Mouse (Mus musculus): ENCODE results near the gene Hpdl. TPM values are rescaled to one million over a fixed set of nuclear protein-coding genes. Genes with fewer than 3 reads are reported as not detected.
A peak's percentile ranks its signal among the peaks of the same experiment; 100 is the strongest.
"Not testable (repeated sequence)": the region's sequence is repeated elsewhere in the genome, so short reads cannot be mapped to it uniquely, and the experiment has no call there.

The Hpdl gene
- polyA plus RNA-seq, 1 experiment from 2014 or later, result 0.99 TPM

- Histone ChIP-seq H3K9me3 (ENCODE audit: control insufficient read depth) (no peaks in the 10 kb centered on the region), H3K4me3 (ENCODE audit: low read depth, low read length) (no peak overlapping the region), H3K27me3 (replicated peaks; ENCODE audit: control insufficient read depth, insufficient read depth, low read length) (no peaks in the 10 kb centered on the region), H3K36me3 (ENCODE audit: control insufficient read depth, insufficient read depth) (no peaks in the 10 kb centered on the region), H3K4me1 (replicated peaks; ENCODE audit: control insufficient read depth, insufficient read depth, low read length) (no peaks in the 10 kb centered on the region), H3K4me2 (replicated peaks; ENCODE audit: low read depth) (no peak overlapping the region), H3K27ac (ENCODE audit: low read depth, low read length) (no peak overlapping the region), H3K9ac (ENCODE audit: low read depth, low read length) (no peak overlapping the region)
- ATAC-seq, result no peak
- 0 out of 2 replicates have a peak, but pooled peaks have one; percentile 22 for TF ChIP-seq CTCF (IDR thresholded peaks at IDR 0.05; ENCODE audit: low read depth)
- 95% methylated on average over 3 of the region's 3 CpGs for WGBS
Observed at GRCm38 (mm10) chr4:116844324-116844723, 22.8 kb upstream of the Hpdl start.

- Histone ChIP-seq H3K4me2 (replicated peaks; ENCODE audit: low read depth) (no peak overlapping the region), H3K4me1 (replicated peaks; ENCODE audit: control insufficient read depth, insufficient read depth, low read length) (no peaks in the 10 kb centered on the region; the same call in 1 of the 2 replicates), H3K36me3 (ENCODE audit: control insufficient read depth, insufficient read depth) (no peaks in the 10 kb centered on the region), H3K27ac (ENCODE audit: low read depth, low read length) (no peak overlapping the region), H3K9me3 (ENCODE audit: control insufficient read depth) (no peaks in the 10 kb centered on the region), H3K4me3 (ENCODE audit: low read depth, low read length) (no peak overlapping the region), H3K9ac (ENCODE audit: low read depth, low read length) (no peak overlapping the region), H3K27me3 (replicated peaks; ENCODE audit: control insufficient read depth, insufficient read depth, low read length) (no peaks in the 10 kb centered on the region)
- no peak for ATAC-seq
- TF ChIP-seq CTCF (IDR thresholded peaks at IDR 0.05; ENCODE audit: low read depth), result no peak
- 83% methylated on average over 6 of the region's 6 CpGs for WGBS
Observed at GRCm38 (mm10) chr4:116840841-116841240, 19.3 kb upstream of the Hpdl start.

- 24% methylated on average over 20 of the region's 29 CpGs for WGBS
- not testable (repeated sequence) for H3K27me3 ChIP-seq (replicated peaks; ENCODE audit: control insufficient read depth, insufficient read depth, low read length); H3K27ac ChIP-seq (ENCODE audit: low read depth, low read length); H3K36me3 ChIP-seq (ENCODE audit: control insufficient read depth, insufficient read depth); H3K4me1 ChIP-seq (replicated peaks; ENCODE audit: control insufficient read depth, insufficient read depth, low read length); H3K9ac ChIP-seq (ENCODE audit: low read depth, low read length); H3K9me3 ChIP-seq (ENCODE audit: control insufficient read depth); ATAC-seq; H3K4me3 ChIP-seq (ENCODE audit: low read depth, low read length)
- peak overlapping the region; percentile 40; the same call in 1 of the 2 replicates for H3K4me2 ChIP-seq (replicated peaks; ENCODE audit: low read depth)
Observed at GRCm38 (mm10) chr4:116840096-116840495, 18.6 kb upstream of the Hpdl start.

GRCm38 (mm10) chr4:116838999-116839398 lies 17.5 kb upstream of the Hpdl start:
- no peak overlapping the region for H3K4me3 ChIP-seq (ENCODE audit: low read depth, low read length)
- no peak for TF ChIP-seq CTCF (IDR thresholded peaks at IDR 0.05; ENCODE audit: low read depth)
- no peaks in the 10 kb centered on the region for H3K27me3 ChIP-seq (replicated peaks; ENCODE audit: control insufficient read depth, insufficient read depth, low read length)
- no peaks in the 10 kb centered on the region for H3K9me3 ChIP-seq (ENCODE audit: control insufficient read depth)
- H3K9ac ChIP-seq (ENCODE audit: low read depth, low read length), result no peak overlapping the region
- no peak overlapping the region for H3K27ac ChIP-seq (ENCODE audit: low read depth, low read length)
- 17% methylated on average over 2 of the region's 2 CpGs for WGBS
- H3K4me1 ChIP-seq (replicated peaks; ENCODE audit: control insufficient read depth, insufficient read depth, low read length), result no peaks in the 10 kb centered on the region; the same call in 1 of the 2 replicates
- no peaks in the 10 kb centered on the region for H3K36me3 ChIP-seq (ENCODE audit: control insufficient read depth, insufficient read depth)
- ATAC-seq, result peak; percentile 56
- no peak overlapping the region for H3K4me2 ChIP-seq (replicated peaks; ENCODE audit: low read depth)

GRCm38 (mm10) chr4:116830070-116830368 lies 8.5 kb upstream of the Hpdl start:
- Histone ChIP-seq H3K4me2 (replicated peaks; ENCODE audit: low read depth) (no peak overlapping the region), H3K36me3 (ENCODE audit: control insufficient read depth, insufficient read depth) (no peaks in the 10 kb centered on the region), H3K27me3 (replicated peaks; ENCODE audit: control insufficient read depth, insufficient read depth, low read length) (no peaks in the 10 kb centered on the region), H3K4me3 (ENCODE audit: low read depth, low read length) (no peak overlapping the region), H3K4me1 (replicated peaks; ENCODE audit: control insufficient read depth, insufficient read depth, low read length) (no peaks in the 10 kb centered on the region), H3K9ac (ENCODE audit: low read depth, low read length) (no peak overlapping the region), H3K9me3 (ENCODE audit: control insufficient read depth) (no peaks in the 10 kb centered on the region), H3K27ac (ENCODE audit: low read depth, low read length) (no peak overlapping the region)
- WGBS, result 37% methylated on average over 6 of the region's 6 CpGs
- ATAC-seq, result no peak
- no peak for TF ChIP-seq CTCF (IDR thresholded peaks at IDR 0.05; ENCODE audit: low read depth)

- ATAC-seq, result no peak
- H3K9ac ChIP-seq (ENCODE audit: low read depth, low read length), result no peak overlapping the region
- no peaks in the 10 kb centered on the region for H3K9me3 ChIP-seq (ENCODE audit: control insufficient read depth)
- H3K36me3 ChIP-seq (ENCODE audit: control insufficient read depth, insufficient read depth), result no peaks in the 10 kb centered on the region
- no peak overlapping the region for H3K27ac ChIP-seq (ENCODE audit: low read depth, low read length)
- H3K4me2 ChIP-seq (replicated peaks; ENCODE audit: low read depth), result no peak overlapping the region
- no peaks in the 10 kb centered on the region for H3K4me1 ChIP-seq (replicated peaks; ENCODE audit: control insufficient read depth, insufficient read depth, low read length)
- WGBS, result 36% methylated on average over 6 of the region's 6 CpGs
- no peak overlapping the region for H3K4me3 ChIP-seq (ENCODE audit: low read depth, low read length)
- TF ChIP-seq CTCF (IDR thresholded peaks at IDR 0.05; ENCODE audit: low read depth), result no peak
- no peaks in the 10 kb centered on the region for H3K27me3 ChIP-seq (replicated peaks; ENCODE audit: control insufficient read depth, insufficient read depth, low read length)
Observed at GRCm38 (mm10) chr4:116829364-116830069, 8.0 kb upstream of the Hpdl start.

- 1% methylated on average over 4 of the region's 4 CpGs for WGBS
- no peak overlapping the region for H3K27ac ChIP-seq (ENCODE audit: low read depth, low read length)
- H3K27me3 ChIP-seq (replicated peaks; ENCODE audit: control insufficient read depth, insufficient read depth, low read length), result no peaks in the 10 kb centered on the region
- no peak overlapping the region for H3K4me2 ChIP-seq (replicated peaks; ENCODE audit: low read depth)
- H3K4me3 ChIP-seq (ENCODE audit: low read depth, low read length), result no peak overlapping the region
- H3K9me3 ChIP-seq (ENCODE audit: control insufficient read depth), result no peaks in the 10 kb centered on the region
- ATAC-seq, result no peak
- H3K9ac ChIP-seq (ENCODE audit: low read depth, low read length), result no peak overlapping the region
- TF ChIP-seq CTCF (IDR thresholded peaks at IDR 0.05; ENCODE audit: low read depth), result peak; percentile 81
- H3K4me1 ChIP-seq (replicated peaks; ENCODE audit: control insufficient read depth, insufficient read depth, low read length), result no peaks in the 10 kb centered on the region
- no peaks in the 10 kb centered on the region for H3K36me3 ChIP-seq (ENCODE audit: control insufficient read depth, insufficient read depth)
Observed at GRCm38 (mm10) chr4:116827819-116828218, 6.3 kb upstream of the Hpdl start.
